Mouse (Mus musculus): Measurements from ENCODE around the gene Arv1. TPM values are rescaled to one million over a fixed set of nuclear protein-coding genes. Genes with fewer than 3 reads are reported as not detected.

Arv1 gene
- total RNA-seq, 2 experiments from 2014 or later = 10.4 to 13.5 TPM

Other genes with a start within 250 kb of the Arv1 start
- 10 to 100 TPM; 37.2 to 48.5 TPM for gene Cog2, start 201.4 kb upstream of the Arv1 start, total RNA-seq (2021)
- gene Agt, start 152.4 kb upstream of the Arv1 start, total RNA-seq (2021) = 10 to 100 TPM; 37.0 to 47.2 TPM
- under 1 TPM; 0.17 to 0.40 TPM for gene Capn9, start 146.0 kb upstream of the Arv1 start, total RNA-seq (2021)
- gene 2310022B05Rik, start 58.8 kb upstream of the Arv1 start, total RNA-seq (2021) = 10 to 100 TPM; 83.2 to 86.9 TPM
- gene Ttc13, start 156 bp upstream of the Arv1 start, total RNA-seq (2021) = 10 to 100 TPM; 40.7 to 54.6 TPM
- under 1 TPM; 0.45 to 0.98 TPM for gene Fam89a, start 29.7 kb downstream of the Arv1 start, total RNA-seq (2021)
- gene Trim67, start 71.0 kb downstream of the Arv1 start, total RNA-seq (2021) = 1 to 10 TPM; 4.0 to 5.4 TPM
- 10 to 100 TPM; 61.7 to 69.2 TPM for gene Gnpat, start 140.9 kb downstream of the Arv1 start, total RNA-seq (2021)
- 10 to 100 TPM; 22.4 to 23.5 TPM for gene 2810004N23Rik, start 141.0 kb downstream of the Arv1 start, total RNA-seq (2021)
- gene Exoc8, start 175.6 kb downstream of the Arv1 start, total RNA-seq (2021) = 10 to 100 TPM; 36.9 to 37.3 TPM
- 10 to 100 TPM; 11.6 to 14.8 TPM for gene Sprtn, start 175.7 kb downstream of the Arv1 start, total RNA-seq (2021)
- gene Egln1, start 227.2 kb downstream of the Arv1 start, total RNA-seq (2021) = 10 to 100 TPM; 60.3 to 69.1 TPM